ENCODE assay signal across 1 mouse cellular context in the genomic region with DNA sequence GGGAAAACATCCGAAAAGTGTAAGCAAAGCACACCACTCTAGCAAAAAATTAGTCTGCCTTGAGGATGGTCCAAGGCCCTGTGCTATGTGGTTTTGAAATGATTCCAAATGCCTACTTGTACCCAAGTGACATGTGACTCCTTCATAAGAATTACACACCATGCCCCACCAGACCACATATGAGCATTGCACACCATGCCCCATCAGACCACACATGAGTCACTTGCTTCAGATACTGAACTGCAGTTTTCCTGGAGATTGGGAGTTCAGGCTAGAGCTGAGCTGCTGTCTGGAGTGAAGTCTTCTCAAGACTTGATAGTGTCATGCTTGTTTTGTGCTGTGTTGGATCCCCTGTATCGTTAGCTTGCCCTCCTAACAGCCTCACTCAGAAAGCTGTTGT.
A peak's percentile ranks its signal among the peaks of the same experiment; 100 is the strongest.
TF ChIP-seq lines count a peak whose summit lies in the region.

No protein-coding gene starts in this region.

TF ChIP-seq in CH12.LX, 34 proteins besides CTCF, POLR2A, EP300 and RAD21:
- TF ChIP-seq POLR2AphosphoS2 (IDR thresholded peaks at IDR 0.05; ENCODE audit: low read depth, low read length) (peak; percentile 51; the same call in 1 of the 2 replicates), MYC (IDR thresholded peaks at IDR 0.05; ENCODE audit: low read depth, low read length) (no peak)
